Mouse (Mus musculus) lung, postnatal 14 days (tissue): ENCODE measurements around the gene Nrip2.

Experiments used
- DNase-seq: peaks from one replicate; pipeline ENCODE4 v3.0.0; 2021

The Nrip2 gene

GRCm38 (mm10) chr6:128438871-128439341 lies 39.8 kb downstream of the Nrip2 start:
- DNase-seq = no peak

- no peak for DNase-seq
Observed at GRCm38 (mm10) chr6:128440238-128440637, 41.1 kb downstream of the Nrip2 start.

- DNase-seq = peak; percentile 72
Observed at GRCm38 (mm10) chr6:128445761-128446535, 46.9 kb downstream of the Nrip2 start.

- no peak for DNase-seq
Observed at GRCm38 (mm10) chr6:128447063-128447462, 48.0 kb downstream of the Nrip2 start.

- DNase-seq = no peak
Observed at GRCm38 (mm10) chr6:128455835-128456605, 56.9 kb downstream of the Nrip2 start.

- DNase-seq = no peak
Observed at GRCm38 (mm10) chr6:128457186-128457585, 58.1 kb downstream of the Nrip2 start.

GRCm38 (mm10) chr6:128460321-128460720 lies 61.2 kb downstream of the Nrip2 start:
- no peak for DNase-seq

GRCm38 (mm10) chr6:128460729-128461503 lies 61.8 kb downstream of the Nrip2 start:
- no peak for DNase-seq

GRCm38 (mm10) chr6:128461606-128462005 lies 62.5 kb downstream of the Nrip2 start:
- DNase-seq = no peak

- DNase-seq = no peak
Observed at GRCm38 (mm10) chr6:128464996-128465395, 65.9 kb downstream of the Nrip2 start.
